Mouse (Mus musculus) G1E (cell line): ENCODE data around the gene Unkl.

ENCODE experiments used
- CTCF ChIP-seq: IDR thresholded peaks from 2 replicates; pipeline ENCODE4 v1.5.1; 2012; ENCODE audit warnings: low read depth, low read length, inconsistent platforms, mixed read lengths
- GATA2 ChIP-seq: IDR thresholded peaks from 2 replicates; pipeline ENCODE4 v1.6.1; 2012; ENCODE audit warnings: low read depth, low read length, inconsistent platforms, borderline replicate concordance
- TAL1 ChIP-seq: conservative IDR thresholded peaks from 2 replicates; pipeline ENCODE4 v1.6.1; 2012; ENCODE audit warnings: low read depth, low read length, inconsistent platforms, mixed read lengths

DNA sequence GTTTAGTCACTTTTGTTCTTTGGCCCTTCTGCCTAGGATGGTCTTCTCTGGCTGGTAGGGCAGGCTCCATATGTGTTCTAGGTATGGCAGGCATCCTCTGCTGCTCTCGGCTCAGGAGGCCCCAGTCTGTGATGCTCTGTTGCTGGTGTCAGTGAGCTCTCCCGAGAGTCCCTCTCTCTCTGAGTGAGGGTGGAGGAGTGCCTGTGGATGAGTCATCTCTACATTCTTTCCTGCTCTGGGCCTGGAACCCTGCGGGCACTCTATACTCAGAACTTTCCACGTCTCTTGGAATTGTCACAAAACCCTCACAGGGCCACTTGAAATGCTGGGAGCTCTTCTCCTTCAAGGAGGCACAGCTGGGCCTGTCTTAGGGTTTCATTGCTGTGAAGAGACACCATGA, 23.5 kb downstream of the Unkl start:
- TF ChIP-seq TAL1 (no peak), CTCF (no peak), GATA2 (no peak)
